ENCODE assay signal across 9 mouse cellular contexts in the genomic region with DNA sequence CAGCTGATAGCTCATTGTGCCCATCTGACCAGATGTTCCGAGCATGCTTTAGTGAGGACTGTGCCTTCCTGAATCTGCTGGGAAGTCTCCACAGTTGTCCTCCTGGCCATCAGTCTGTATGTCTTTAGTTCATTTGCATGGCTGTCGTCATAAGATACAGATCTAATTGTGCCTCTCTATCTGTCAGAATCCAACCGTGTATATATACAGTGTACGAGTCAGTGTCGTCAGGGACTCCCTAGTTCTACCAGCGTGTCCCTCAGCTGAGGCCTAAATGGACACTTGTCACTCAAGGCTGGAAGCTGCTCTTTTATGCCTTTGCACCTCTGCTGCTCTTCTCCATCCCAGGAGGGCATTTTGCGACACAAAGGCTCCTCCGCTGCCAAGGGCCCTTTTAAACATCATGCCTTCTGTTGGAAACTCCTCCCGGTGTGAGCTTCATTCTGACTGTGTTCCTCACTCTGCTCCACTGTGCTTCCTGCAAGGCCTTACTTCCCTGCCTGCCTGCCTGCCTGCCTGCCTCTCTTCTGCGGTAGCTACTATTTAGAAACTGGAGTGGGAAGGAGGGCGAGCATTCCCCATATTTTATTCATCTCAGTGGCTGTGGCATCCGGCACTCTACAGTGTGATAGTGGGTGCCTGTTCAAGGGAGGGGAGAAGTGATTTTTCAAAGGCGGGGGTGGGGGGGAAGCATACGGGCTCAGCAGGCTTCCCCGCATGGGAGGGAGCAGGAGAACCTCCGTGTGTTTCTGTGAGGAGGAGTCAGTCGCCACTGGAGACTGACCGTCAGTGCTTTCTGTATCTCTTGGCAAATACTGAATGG. TPM values are rescaled to one million over a fixed set of nuclear protein-coding genes. Genes with fewer than 3 reads are reported as not detected.
DNase-seq lines count a peak whose midpoint lies in the region; ATAC-seq lines count a peak whose summit lies in the region.
"Had no signal": no experiment of that assay in that cellular context is flagged by ENCODE, and none has a peak within 500 bp of the region (broad histone marks: within the 10 kb centered on the region; RNA-seq: fewer than 3 reads in every experiment).

No protein-coding gene starts in this region.

- H3K27ac ChIP-seq in limb, embryonic 12.5 days = no peak overlapping the region
- H3K27ac ChIP-seq in limb, embryonic 10.5 days = no peak overlapping the region
- H3K27ac ChIP-seq in hindbrain, embryonic 13.5 days = peak overlapping the region; percentile 86

- 0 out of 2 replicates have a peak overlapping the region, but pooled peaks have one; percentile 3 for H3K4me2 ChIP-seq in limb, embryonic 12.5 days
- peak overlapping the region; percentile 41 for H3K4me2 ChIP-seq in hindbrain, embryonic 13.5 days

- DNase-seq in cerebellum, adult 8-10 months = peak; percentile 27
- DNase-seq in cerebellum, adult 11-12 months = no peak
- no peak for DNase-seq in limb, embryonic 10.5 days (ENCODE audit: low spot score)
- DNase-seq in retina, embryonic 14.5 days (ENCODE audit: low spot score) = peak; percentile 29
- DNase-seq in spleen, postnatal 36 days (ENCODE audit: low spot score in 2 of 2) = no peak
- DNase-seq in urinary bladder, adult 18-20 months (ENCODE audit: low spot score in 2 of 2) = no peak
- DNase-seq: B cell, adult 2 months had no signal

- no peaks in the 10 kb centered on the region for H3K4me1 ChIP-seq in limb, embryonic 12.5 days (replicated peaks)
- no peaks in the 10 kb centered on the region for H3K4me1 ChIP-seq in limb, embryonic 10.5 days
- peaks cover 55% of the 10 kb centered on the region for H3K4me1 ChIP-seq in hindbrain, embryonic 13.5 days (replicated peaks)

- H3K9ac ChIP-seq in limb, embryonic 12.5 days (replicated peaks) = no peak overlapping the region; the same call in 1 of the 2 replicates
- H3K9ac ChIP-seq in hindbrain, embryonic 13.5 days = peak overlapping the region; percentile 60

- no peaks in the 10 kb centered on the region for H3K27me3 ChIP-seq in limb, embryonic 12.5 days
- H3K27me3 ChIP-seq in limb, embryonic 10.5 days (ENCODE audit: low read depth, poor library complexity, severe bottlenecking) = no peaks in the 10 kb centered on the region
- no peaks in the 10 kb centered on the region for H3K27me3 ChIP-seq in hindbrain, embryonic 13.5 days

- H3K36me3 ChIP-seq in limb, embryonic 12.5 days = no peaks in the 10 kb centered on the region
- no peaks in the 10 kb centered on the region for H3K36me3 ChIP-seq in limb, embryonic 10.5 days
- H3K36me3 ChIP-seq in hindbrain, embryonic 13.5 days = no peaks in the 10 kb centered on the region

- WGBS in limb, embryonic 12.5 days = 51% methylated on average over 18 of the region's 18 CpGs
- 53% methylated on average over 18 of the region's 18 CpGs for WGBS in limb, embryonic 10.5 days
- 16% methylated on average over 18 of the region's 18 CpGs for WGBS in hindbrain, embryonic 13.5 days

- no peak overlapping the region for H3K4me3 ChIP-seq in limb, embryonic 12.5 days (replicated peaks)
- no peak overlapping the region for H3K4me3 ChIP-seq in limb, embryonic 10.5 days
- peak overlapping the region; percentile 16 for H3K4me3 ChIP-seq in hindbrain, embryonic 13.5 days

- H3K9me3 ChIP-seq in limb, embryonic 12.5 days = no peaks in the 10 kb centered on the region
- no peaks in the 10 kb centered on the region for H3K9me3 ChIP-seq in limb, embryonic 10.5 days (replicated peaks)
- H3K9me3 ChIP-seq in hindbrain, embryonic 13.5 days = no peaks in the 10 kb centered on the region

- ATAC-seq in limb, embryonic 12.5 days (ENCODE audit: insufficient number of reproducible peaks, insufficient read depth, low FRiP score, low TSS enrichment, low read depth) = no peak
- ATAC-seq in hindbrain, embryonic 13.5 days (ENCODE audit: low FRiP score) = peak; percentile 72

RNA-seq across cellular contexts. Expression of a gene that starts 29.6 kb away (rescaled TPM):
- 2.5 and 2.8 TPM in 2 replicates for polyA plus RNA-seq in limb, embryonic 12.5 days (2016; fragmentation: Nextera tagmentation; extraction: Ambion mirVana)
- polyA plus RNA-seq in limb, embryonic 10.5 days (2016; fragmentation: Nextera tagmentation; extraction: Ambion mirVana) = 0.62 and 1.4 TPM in 2 replicates
- 14.2 and 15.4 TPM in 2 replicates for polyA plus RNA-seq in hindbrain, embryonic 13.5 days (2015; fragmentation: Nextera tagmentation; extraction: Ambion mirVana)

Comparison
In these comparisons a context has a peak if more than half of its experiments do, and no peak if none do; other contexts are left out.
1. DNase-seq: peak in cerebellum, adult 8-10 months (single experiment) and retina, embryonic 14.5 days (single experiment); none in cerebellum, adult 11-12 months (single experiment), limb, embryonic 10.5 days (single experiment), spleen, postnatal 36 days (0 of 2) and urinary bladder, adult 18-20 months (0 of 2).